Mouse (Mus musculus) heart, postnatal 0 days (tissue): Measurements from ENCODE around the gene Tuba8.

Experiments
- CTCF ChIP-seq: IDR thresholded peaks from 2 replicates; pipeline ENCODE4 v1.5.1; 2016; ENCODE audit warnings: antibody characterized with exemption, control low read depth, low read depth
- EP300 ChIP-seq: IDR thresholded peaks from 2 replicates; pipeline ENCODE4 v1.6.1; 2016; ENCODE audit warnings: antibody characterized with exemption, low read depth

DNA sequence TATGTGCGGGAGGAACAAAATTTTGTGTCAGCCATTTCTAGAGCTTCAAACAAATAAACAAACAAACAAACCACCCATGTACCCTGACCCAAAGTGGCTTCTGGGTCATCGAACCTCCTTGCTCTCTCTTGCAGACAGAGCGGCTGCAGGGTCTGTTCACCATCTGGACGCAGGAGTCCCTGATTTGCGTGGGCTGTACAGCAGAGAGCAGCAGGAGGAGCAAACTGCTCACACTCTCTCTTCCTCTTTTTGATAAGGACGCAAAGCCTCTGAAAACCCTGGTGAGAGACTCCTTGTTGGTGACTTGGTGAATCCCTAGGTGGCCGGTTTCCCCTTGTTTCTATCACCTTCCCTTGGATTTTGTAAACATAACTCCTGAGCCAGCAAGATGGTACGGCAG, 50.7 kb downstream of the Tuba8 start:
- TF ChIP-seq EP300 (no peak), CTCF (no peak)
